Mouse (Mus musculus): Measurements from ENCODE around the gene Sv2b. TPM values are rescaled to one million over a fixed set of nuclear protein-coding genes. Genes with fewer than 3 reads are reported as not detected.

The Sv2b gene
- polyA plus RNA-seq, 1 experiment from 2014 or later = 4.6 TPM

- Histone ChIP-seq H3K36me3 (replicated peaks) (no peaks in the 10 kb centered on the region), H3K4me3 (replicated peaks) (no peak overlapping the region), H3K4me2 (no peak overlapping the region), H3K4me1 (no peaks in the 10 kb centered on the region; the same call in 1 of the 2 replicates), H3K9ac (no peak overlapping the region), H3K27ac (no peak overlapping the region), H3K27me3 (no peaks in the 10 kb centered on the region), H3K9me3 (no peaks in the 10 kb centered on the region)
- WGBS = 91% methylated on average over 3 of the region's 3 CpGs
- ATAC-seq (ENCODE audit: low FRiP score) = no peak
These were observed 26.1 kb downstream of the Sv2b start for GRCm38 (mm10) chr7:75282951-75283350.

GRCm38 (mm10) chr7:75282080-75282650, 26.9 kb downstream of the Sv2b start:
- no peak overlapping the region for H3K4me3 ChIP-seq (replicated peaks)
- WGBS = 85% methylated on average over 3 of the region's 3 CpGs
- no peaks in the 10 kb centered on the region for H3K9me3 ChIP-seq
- ATAC-seq (ENCODE audit: low FRiP score) = no peak
- no peak overlapping the region for H3K9ac ChIP-seq
- H3K4me2 ChIP-seq = no peak overlapping the region
- no peaks in the 10 kb centered on the region for H3K27me3 ChIP-seq
- H3K36me3 ChIP-seq (replicated peaks) = no peaks in the 10 kb centered on the region
- no peaks in the 10 kb centered on the region; the same call in 1 of the 2 replicates for H3K4me1 ChIP-seq
- H3K27ac ChIP-seq = no peak overlapping the region

- no peak overlapping the region for H3K27ac ChIP-seq
- WGBS = 75% methylated on average over 4 of the region's 4 CpGs
These were observed 28.0 kb downstream of the Sv2b start for GRCm38 (mm10) chr7:75281106-75281505.

GRCm38 (mm10) chr7:75277847-75278246, 31.2 kb downstream of the Sv2b start:
- Histone ChIP-seq H3K9ac (no peak overlapping the region), H3K27ac (no peak overlapping the region), H3K27me3 (no peaks in the 10 kb centered on the region), H3K4me1 (no peaks in the 10 kb centered on the region; the same call in 1 of the 2 replicates), H3K36me3 (replicated peaks) (no peaks in the 10 kb centered on the region), H3K9me3 (no peaks in the 10 kb centered on the region), H3K4me3 (replicated peaks) (no peak overlapping the region), H3K4me2 (no peak overlapping the region)
- 10% methylated on average over 3 of the region's 3 CpGs for WGBS
- no peak for ATAC-seq (ENCODE audit: low FRiP score)

More at GRCm38 (mm10) chr7:75281106-75281505, 28.0 kb downstream of the Sv2b start:
- H3K4me3 ChIP-seq (replicated peaks) = no peak overlapping the region
- ATAC-seq (ENCODE audit: low FRiP score) = no peak
- no peaks in the 10 kb centered on the region for H3K27me3 ChIP-seq
- no peak overlapping the region for H3K4me2 ChIP-seq
- H3K9ac ChIP-seq = no peak overlapping the region
- H3K9me3 ChIP-seq = no peaks in the 10 kb centered on the region
- no peaks in the 10 kb centered on the region; the same call in 1 of the 2 replicates for H3K4me1 ChIP-seq
- no peaks in the 10 kb centered on the region for H3K36me3 ChIP-seq (replicated peaks)

GRCm38 (mm10) chr7:75276739-75277138, 32.3 kb downstream of the Sv2b start:
- no peak overlapping the region for H3K4me2 ChIP-seq
- no peak overlapping the region for H3K9ac ChIP-seq
- H3K4me3 ChIP-seq (replicated peaks) = no peak overlapping the region
- H3K27ac ChIP-seq = no peak overlapping the region
- no peaks in the 10 kb centered on the region; the same call in 1 of the 2 replicates for H3K4me1 ChIP-seq
- H3K36me3 ChIP-seq (replicated peaks) = no peaks in the 10 kb centered on the region
- ATAC-seq (ENCODE audit: low FRiP score) = no peak
- no peaks in the 10 kb centered on the region for H3K9me3 ChIP-seq
- no peaks in the 10 kb centered on the region for H3K27me3 ChIP-seq

GRCm38 (mm10) chr7:75274518-75274917, 34.5 kb downstream of the Sv2b start:
- Histone ChIP-seq H3K27ac (no peak overlapping the region), H3K36me3 (replicated peaks) (no peaks in the 10 kb centered on the region), H3K4me1 (no peaks in the 10 kb centered on the region), H3K4me2 (no peak overlapping the region), H3K9ac (no peak overlapping the region), H3K27me3 (no peaks in the 10 kb centered on the region), H3K9me3 (no peaks in the 10 kb centered on the region), H3K4me3 (replicated peaks) (no peak overlapping the region)
- WGBS = 68% methylated on average over 3 of the region's 3 CpGs
- ATAC-seq (ENCODE audit: low FRiP score) = no peak

GRCm38 (mm10) chr7:75273633-75274032, 35.4 kb downstream of the Sv2b start:
- Histone ChIP-seq H3K27me3 (no peaks in the 10 kb centered on the region), H3K9ac (no peak overlapping the region), H3K4me1 (no peaks in the 10 kb centered on the region), H3K36me3 (replicated peaks) (no peaks in the 10 kb centered on the region), H3K4me2 (no peak overlapping the region), H3K9me3 (no peaks in the 10 kb centered on the region), H3K4me3 (replicated peaks) (no peak overlapping the region), H3K27ac (no peak overlapping the region)
- WGBS = 46% methylated on average over 2 of the region's 2 CpGs
- no peak for ATAC-seq (ENCODE audit: low FRiP score)

GRCm38 (mm10) chr7:75271921-75272381, 37.1 kb downstream of the Sv2b start:
- 66% methylated on average over 3 of the region's 3 CpGs for WGBS
- ATAC-seq (ENCODE audit: low FRiP score) = no peak
- Histone ChIP-seq H3K4me1 (no peaks in the 10 kb centered on the region), H3K27ac (no peak overlapping the region), H3K27me3 (no peaks in the 10 kb centered on the region), H3K9me3 (no peaks in the 10 kb centered on the region), H3K4me3 (replicated peaks) (no peak overlapping the region), H3K36me3 (replicated peaks) (no peaks in the 10 kb centered on the region), H3K9ac (no peak overlapping the region), H3K4me2 (no peak overlapping the region)

GRCm38 (mm10) chr7:75271306-75271705, 37.8 kb downstream of the Sv2b start:
- H3K27ac ChIP-seq = no peak overlapping the region
- no peak overlapping the region for H3K9ac ChIP-seq
- no peaks in the 10 kb centered on the region for H3K36me3 ChIP-seq (replicated peaks)
- no peak for ATAC-seq (ENCODE audit: low FRiP score)
- H3K4me3 ChIP-seq (replicated peaks) = no peak overlapping the region
- H3K4me1 ChIP-seq = no peaks in the 10 kb centered on the region
- H3K4me2 ChIP-seq = no peak overlapping the region
- 84% methylated on average over 3 of the region's 3 CpGs for WGBS
- no peaks in the 10 kb centered on the region for H3K9me3 ChIP-seq
- H3K27me3 ChIP-seq = no peaks in the 10 kb centered on the region

- no peak for ATAC-seq (ENCODE audit: low FRiP score)
- H3K9ac ChIP-seq = no peak overlapping the region
- H3K9me3 ChIP-seq = no peaks in the 10 kb centered on the region
- no peaks in the 10 kb centered on the region for H3K27me3 ChIP-seq
- no peak overlapping the region for H3K4me3 ChIP-seq (replicated peaks)
- WGBS = 68% methylated on average over 4 of the region's 4 CpGs
- no peaks in the 10 kb centered on the region for H3K36me3 ChIP-seq (replicated peaks)
- H3K4me1 ChIP-seq = no peaks in the 10 kb centered on the region
- no peak overlapping the region for H3K27ac ChIP-seq
- H3K4me2 ChIP-seq = no peak overlapping the region
These were observed 41.8 kb downstream of the Sv2b start for GRCm38 (mm10) chr7:75267236-75267635.

GRCm38 (mm10) chr7:75265241-75265640, 43.8 kb downstream of the Sv2b start:
- no peak for ATAC-seq (ENCODE audit: low FRiP score)
- WGBS = 81% methylated on average over 4 of the region's 4 CpGs

GRCm38 (mm10) chr7:75259945-75260344, 49.1 kb downstream of the Sv2b start:
- Histone ChIP-seq H3K9me3 (no peaks in the 10 kb centered on the region), H3K9ac (no peak overlapping the region), H3K4me2 (no peak overlapping the region), H3K27ac (no peak overlapping the region), H3K27me3 (no peaks in the 10 kb centered on the region), H3K4me3 (replicated peaks) (no peak overlapping the region), H3K4me1 (no peaks in the 10 kb centered on the region), H3K36me3 (replicated peaks) (no peaks in the 10 kb centered on the region)
- 50% methylated on average over 3 of the region's 3 CpGs for WGBS
- ATAC-seq (ENCODE audit: low FRiP score) = no peak

More at GRCm38 (mm10) chr7:75265241-75265640, 43.8 kb downstream of the Sv2b start:
- no peak overlapping the region for H3K4me3 ChIP-seq (replicated peaks)
- H3K36me3 ChIP-seq (replicated peaks) = no peaks in the 10 kb centered on the region
- no peaks in the 10 kb centered on the region for H3K9me3 ChIP-seq
- no peak overlapping the region for H3K4me2 ChIP-seq
- no peaks in the 10 kb centered on the region for H3K27me3 ChIP-seq
- no peak overlapping the region for H3K27ac ChIP-seq
- H3K9ac ChIP-seq = no peak overlapping the region
- no peaks in the 10 kb centered on the region for H3K4me1 ChIP-seq

- Histone ChIP-seq H3K27me3 (no peaks in the 10 kb centered on the region), H3K27ac (no peak overlapping the region), H3K9ac (no peak overlapping the region), H3K4me2 (no peak overlapping the region), H3K4me3 (replicated peaks) (no peak overlapping the region), H3K36me3 (replicated peaks) (no peaks in the 10 kb centered on the region), H3K4me1 (no peaks in the 10 kb centered on the region), H3K9me3 (no peaks in the 10 kb centered on the region)
- 89% methylated on average over 8 of the region's 8 CpGs for WGBS
- ATAC-seq (ENCODE audit: low FRiP score) = no peak
These were observed 55.3 kb downstream of the Sv2b start for GRCm38 (mm10) chr7:75253611-75254250.
